Mouse (Mus musculus): ENCODE data around the gene Golgb1.
"Not testable (repeated sequence)": the region's sequence is repeated elsewhere in the genome, so short reads cannot be mapped to it uniquely, and the experiment has no call there.

The Golgb1 gene

DNA sequence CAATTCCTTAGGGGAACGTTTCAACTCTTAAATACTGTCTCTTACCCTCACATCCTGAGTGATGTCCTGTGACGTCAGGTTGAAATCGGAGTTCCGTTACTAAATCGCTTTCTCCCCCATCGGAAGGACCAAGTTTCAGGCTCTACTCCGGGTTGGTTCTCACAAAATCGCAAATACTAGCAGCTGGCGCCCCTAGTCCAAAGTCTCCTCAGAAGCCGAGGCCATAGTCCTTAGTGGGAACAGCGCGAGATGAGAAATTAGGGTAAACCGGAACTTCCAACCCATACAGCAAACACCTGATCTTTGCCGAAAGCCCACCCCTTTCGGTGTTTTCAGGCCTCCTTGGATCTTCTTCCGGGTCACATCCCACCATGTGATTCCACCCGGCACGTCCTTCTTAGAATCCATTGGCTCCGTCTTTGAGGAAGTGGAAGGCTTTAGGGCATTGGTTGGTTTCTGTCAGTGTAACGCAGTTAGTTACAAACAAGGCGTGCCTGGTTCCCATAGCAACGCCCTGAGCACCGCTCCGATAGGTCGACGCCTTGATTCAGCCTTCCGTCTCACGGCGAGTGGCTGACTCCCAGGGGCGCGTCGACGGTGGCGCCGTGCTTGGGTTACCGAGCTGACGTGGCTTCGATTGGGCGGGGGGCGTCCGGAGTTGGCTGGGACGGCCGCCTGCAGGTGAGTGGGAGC lies at the start of gene Golgb1, which contains the start of gene Eaf2:
Gene Golgb1 (plus strand): TSS at position 558 of the 693 bp plus-strand sequence.
Gene Eaf2 (minus strand): TSS at position 421 of the 693 bp plus-strand sequence.
- DNase-seq (ENCODE audit: low read depth, low spot score) = peak; percentile 98

DNA sequence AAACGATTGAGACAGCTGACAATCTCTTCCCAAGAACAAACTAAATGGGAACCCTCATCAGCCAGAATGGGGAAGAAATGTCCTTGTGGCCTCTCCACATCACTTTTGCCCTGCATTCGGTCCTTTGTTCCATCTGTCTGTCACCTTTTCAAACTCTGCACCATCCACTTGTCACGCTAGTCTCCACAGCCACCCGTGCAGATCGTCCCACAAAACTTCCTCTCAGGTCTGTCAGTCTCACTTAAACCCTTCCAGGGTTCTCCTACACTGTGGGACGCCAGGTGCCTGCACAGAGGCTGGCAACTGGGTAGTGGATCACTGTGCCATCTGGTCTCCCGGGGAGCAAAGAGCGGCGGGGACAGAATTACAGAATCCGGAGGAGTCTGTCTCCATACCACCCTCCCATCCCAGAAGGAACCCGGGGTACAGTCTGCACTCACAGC lies 47.3 kb upstream of the Golgb1 start:
- DNase-seq (ENCODE audit: low read depth, low spot score) = no peak

DNA sequence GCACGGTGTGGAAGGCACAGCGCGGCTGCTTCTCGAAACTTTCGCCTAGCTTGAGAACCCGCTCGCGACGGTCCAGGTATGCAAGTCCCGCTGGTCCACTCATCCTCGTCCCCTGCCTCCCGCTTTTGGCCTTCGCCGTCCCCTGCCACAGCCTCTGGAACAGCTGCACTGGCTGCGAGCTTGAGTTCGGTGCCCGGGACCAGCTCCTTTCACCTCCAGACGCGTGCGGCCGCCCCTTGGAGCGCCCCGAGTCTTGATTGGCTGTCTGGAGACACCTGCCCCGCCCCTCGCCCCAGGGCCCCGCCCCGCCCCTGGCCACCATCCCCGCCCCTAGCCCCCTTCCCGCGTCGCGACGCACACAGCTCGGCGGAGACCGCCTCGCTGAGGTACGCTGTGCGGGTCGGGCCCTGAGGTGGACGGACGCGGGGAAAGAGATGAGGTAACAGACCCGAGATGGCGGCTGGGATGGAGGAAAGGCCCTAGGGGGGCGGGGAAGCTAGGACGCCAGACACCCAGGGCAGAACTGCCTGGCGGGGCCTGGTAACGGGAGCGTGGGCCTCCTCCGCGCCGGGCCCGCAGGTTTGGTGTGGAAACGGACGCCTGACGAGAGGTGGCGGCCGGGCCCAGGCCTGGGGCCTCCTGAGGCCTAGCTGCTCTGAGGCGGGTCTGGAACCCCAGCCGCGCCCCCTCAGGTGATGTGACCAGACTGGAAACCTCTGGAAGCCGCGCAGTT lies 46.7 kb upstream of the Golgb1 start, which contains the start of gene Iqcb1:
Gene Iqcb1 (plus strand): TSS at position 332 of the 733 bp plus-strand sequence.
- peak; percentile 61 for DNase-seq (ENCODE audit: low read depth, low spot score)

DNA sequence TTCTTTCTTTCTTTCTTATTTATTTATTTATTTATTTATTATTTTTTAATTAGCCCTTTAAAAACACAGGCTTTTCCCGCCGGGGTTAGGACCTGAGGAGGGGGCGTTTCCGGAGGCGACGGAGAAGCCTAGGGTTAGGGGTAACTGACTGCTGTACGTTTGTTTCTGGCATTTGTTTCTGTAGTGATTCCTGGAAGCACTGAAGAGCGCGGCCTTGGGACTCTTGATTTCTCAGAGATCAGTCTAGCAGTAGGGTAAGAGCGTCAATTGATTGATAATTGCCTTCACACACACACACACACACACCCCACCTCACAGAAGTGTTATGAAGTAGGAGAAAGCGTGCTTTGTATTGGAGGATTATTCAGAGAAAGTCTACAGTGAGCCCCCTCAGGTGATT lies 46.1 kb upstream of the Golgb1 start:
- no peak for DNase-seq (ENCODE audit: low read depth, low spot score)

DNA sequence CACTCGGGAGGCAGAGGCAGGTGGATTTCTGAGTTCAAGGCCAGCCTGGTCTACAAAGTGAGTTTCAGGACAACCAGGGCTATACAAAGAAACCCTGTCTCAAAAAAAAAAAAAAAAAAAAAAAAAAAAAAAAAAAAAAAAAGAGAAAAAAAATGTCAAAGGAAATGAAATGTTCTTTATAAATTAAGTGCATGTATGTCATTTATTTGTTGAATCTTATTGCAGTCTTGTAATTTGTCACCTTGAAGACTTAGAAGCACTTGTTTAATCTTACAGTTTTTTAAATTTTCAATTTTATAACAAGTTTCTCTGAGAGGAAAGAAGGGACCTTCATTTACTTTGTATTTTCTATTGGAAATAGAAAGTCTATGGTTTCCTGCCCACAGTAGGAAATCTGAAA lies 28.0 kb upstream of the Golgb1 start:
- not testable (repeated sequence) for DNase-seq (ENCODE audit: low read depth, low spot score)

DNA sequence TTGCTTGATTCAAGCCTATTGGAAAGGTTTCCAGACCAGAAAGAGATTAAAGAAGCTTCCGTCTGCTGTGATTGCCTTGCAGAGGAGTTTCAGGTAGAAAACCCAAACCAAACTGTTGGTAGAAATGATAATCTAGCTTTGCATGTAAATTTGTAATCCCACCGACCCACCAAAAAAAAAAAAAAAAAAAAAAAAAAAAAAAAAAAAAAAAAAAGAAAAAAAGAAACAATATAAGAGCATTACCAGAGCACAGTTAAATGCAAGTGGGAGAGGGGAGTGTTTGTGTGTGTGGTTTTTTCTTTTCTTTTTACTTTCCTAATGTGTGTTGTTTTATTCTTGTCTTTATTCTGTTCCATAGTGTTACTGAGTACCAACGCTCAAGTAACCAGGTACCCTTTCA lies 23.7 kb upstream of the Golgb1 start:
- no peak for DNase-seq (ENCODE audit: low read depth, low spot score)

DNA sequence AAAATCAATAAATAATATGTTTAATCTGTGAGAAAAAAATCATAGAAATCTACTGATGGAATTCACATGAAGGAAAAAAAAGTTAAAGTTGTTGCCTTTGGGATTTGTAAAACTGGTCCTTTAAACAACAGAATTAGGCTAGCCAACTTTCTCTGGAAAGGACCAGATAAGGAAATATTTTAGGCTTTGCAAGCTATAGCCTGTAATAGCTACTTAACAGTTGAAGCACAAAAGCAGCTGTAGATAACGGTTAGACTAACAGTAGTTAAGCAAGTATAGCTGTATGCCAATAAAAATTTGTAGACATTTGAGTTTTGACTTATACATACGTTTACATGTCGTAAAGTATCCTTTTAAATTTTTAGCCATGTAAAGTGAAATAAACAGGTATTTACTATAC lies 11.4 kb upstream of the Golgb1 start:
- DNase-seq (ENCODE audit: low read depth, low spot score) = no peak

DNA sequence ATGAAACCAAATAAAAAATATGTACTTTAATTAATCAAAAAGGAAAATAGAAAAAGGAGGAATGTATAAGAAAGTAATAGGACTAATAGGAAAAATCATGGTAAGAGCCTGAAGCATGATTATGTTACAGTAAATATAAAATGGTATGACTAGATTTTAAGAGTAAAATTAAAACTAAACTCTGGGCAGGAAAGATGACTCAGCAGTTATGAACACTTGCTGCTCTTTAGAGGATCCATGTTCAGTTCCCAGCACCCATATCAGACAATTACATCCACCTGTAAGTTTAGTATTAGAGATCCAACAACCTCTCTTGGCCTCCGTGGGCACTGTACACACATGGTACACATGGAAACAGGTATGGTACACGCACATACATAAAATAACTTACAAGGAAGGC lies 5.5 kb upstream of the Golgb1 start:
- DNase-seq (ENCODE audit: low read depth, low spot score) = no peak

DNA sequence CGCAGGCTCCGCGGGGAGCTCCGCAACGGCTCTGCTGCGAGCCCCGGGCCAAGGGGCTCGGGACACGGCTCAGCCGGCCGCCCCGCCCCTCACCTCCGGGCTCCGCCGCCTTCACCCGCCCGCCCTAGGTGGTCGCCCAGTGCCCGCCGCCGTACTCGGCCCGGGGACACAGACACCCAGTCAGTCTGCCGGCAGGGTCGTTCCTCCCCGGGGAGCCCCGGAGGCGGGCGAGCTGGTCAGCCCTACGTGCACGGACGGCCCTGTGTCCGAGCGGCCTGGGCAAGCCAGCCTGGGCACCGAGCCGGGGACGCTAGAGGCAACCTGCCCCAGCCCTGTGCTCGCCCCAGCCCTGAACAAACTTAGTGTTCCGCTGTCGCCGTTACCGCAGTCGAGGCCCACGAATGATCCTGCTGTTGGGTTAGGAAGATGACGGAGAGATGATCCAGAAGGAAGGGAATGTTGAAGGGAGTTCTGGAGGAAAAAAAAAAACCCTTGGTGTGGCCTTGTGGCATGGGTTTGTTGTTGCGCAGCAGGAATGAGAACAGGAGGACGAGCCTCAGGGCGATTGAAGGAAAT lies 424 bp downstream of the Golgb1 start:
- DNase-seq (ENCODE audit: low read depth, low spot score) = peak; percentile 19

DNA sequence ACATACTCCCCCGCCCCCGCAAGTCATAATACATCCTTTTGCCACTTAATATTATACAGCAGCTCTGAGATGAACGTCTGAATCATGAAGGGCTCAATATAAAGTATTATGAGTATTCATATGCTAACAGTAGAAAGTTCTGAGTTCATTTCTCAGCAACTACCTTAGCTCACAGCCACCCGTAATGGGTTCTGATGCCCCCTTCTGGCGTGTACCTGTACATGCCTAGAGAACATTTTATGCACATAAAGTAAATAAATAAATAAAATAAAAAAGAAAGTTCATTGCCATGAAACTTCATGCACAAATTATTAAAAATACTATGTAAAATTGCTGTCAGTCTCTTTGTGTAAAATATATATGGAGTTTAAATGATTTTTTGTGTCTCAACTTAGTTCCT lies 2.4 kb downstream of the Golgb1 start:
- DNase-seq (ENCODE audit: low read depth, low spot score) = no peak

DNA sequence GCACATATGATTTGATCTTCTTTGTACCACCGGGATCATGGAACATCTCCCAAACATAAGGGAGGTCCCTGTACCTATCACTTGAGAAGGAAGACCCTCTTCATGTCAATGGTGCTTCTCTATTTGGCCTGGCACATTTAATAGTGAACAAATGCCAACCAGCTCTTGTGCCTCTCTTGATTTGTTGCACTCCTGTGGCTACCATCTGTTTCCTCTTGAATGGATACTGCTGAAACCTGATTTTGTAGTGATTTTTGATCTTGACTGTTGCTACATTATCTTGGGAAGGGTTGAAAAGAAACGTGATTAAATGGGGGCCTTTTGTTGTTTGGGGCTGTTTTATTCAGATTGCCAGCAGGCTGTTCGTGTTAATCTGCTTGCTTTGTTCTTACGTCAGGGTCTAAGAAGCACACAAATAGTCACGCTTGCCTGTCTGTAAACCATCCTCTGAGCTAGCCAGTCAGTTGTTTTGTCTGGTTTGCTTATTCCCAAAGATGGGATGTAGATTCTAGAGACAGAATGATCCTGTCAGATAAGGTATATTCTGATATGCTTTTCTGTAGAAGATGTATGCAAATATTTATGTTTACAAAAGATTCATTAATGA lies 7.9 kb downstream of the Golgb1 start:
- no peak for DNase-seq (ENCODE audit: low read depth, low spot score)

DNA sequence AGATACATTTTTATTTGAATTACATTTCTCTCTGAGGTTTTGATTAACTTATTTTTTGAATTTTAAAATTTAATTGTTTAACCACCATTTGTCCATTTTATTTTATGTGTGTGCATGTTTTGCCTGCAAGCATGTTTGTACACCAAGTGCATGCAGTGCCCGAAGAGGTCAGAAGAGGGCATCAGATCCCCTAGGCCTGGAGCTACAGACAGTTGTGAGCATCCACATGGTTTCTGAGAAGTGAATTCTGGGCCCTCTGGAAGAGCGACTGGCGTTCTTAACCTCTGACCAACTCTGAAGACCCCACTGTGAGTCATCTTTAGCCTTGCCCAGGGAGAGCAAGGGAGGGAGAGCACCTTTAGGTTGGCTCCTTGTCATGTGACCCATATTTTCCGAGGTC lies 9.9 kb downstream of the Golgb1 start:
- no peak for DNase-seq (ENCODE audit: low read depth, low spot score)

DNA sequence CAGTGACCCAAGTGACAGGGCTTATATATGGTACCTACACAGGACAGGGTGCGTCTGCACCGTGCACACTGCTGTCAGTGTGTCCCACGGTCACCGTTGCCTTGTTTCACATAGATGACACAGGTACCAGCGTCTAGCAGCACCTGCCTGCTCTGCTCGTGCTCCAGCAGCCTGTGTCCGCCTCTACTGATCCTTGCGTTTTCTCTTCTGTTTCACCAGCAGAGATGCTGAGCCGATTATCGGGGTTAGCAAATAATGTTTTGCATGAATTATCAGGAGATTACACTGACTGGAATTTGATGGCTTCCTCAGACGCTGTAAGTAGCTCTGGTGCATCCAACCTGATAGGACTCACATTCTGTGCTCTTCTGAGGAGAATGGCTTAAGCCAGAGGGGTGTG lies 11.0 kb downstream of the Golgb1 start:
- DNase-seq (ENCODE audit: low read depth, low spot score) = peak; percentile 11

DNA sequence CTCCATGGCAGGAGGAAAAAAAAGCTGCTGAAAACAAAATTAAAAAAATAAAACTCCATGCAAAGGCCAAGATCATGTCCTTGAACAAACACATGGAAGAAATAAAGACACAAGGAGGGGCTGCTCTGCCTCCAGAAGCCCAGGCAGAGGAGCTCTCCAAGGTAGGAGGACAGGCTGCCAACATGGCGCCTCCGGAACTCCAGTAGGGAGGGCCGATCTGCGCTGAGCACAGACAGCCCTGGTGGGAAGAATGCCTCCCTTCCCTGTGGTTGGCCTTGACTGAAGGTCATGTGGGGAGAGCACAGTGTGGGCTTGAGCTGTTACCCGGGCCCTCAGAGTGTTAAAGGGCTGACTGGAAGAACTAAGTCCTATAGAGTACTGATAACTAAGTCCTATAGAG lies 12.6 kb downstream of the Golgb1 start:
- no peak for DNase-seq (ENCODE audit: low read depth, low spot score)

DNA sequence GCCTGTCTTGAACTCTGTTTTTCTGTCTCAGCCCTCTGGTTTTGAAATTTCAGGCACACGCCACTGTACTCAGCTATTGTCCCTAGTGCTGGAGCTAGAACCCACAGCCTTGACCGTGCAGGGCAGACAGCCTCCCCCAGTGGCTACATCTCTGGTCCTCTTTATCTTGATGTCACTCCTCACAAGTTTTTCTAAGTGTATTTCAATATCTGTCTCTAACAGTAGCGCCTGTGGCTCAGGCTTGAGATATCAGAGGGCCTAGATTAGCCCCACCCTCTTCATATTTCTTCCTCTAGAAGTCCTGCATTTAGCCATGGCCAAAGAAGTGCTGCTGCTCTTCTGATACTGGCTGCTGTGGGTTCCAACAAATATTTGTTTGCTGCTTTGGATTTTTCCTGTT lies 15.6 kb downstream of the Golgb1 start:
- no peak for DNase-seq (ENCODE audit: low read depth, low spot score)

DNA sequence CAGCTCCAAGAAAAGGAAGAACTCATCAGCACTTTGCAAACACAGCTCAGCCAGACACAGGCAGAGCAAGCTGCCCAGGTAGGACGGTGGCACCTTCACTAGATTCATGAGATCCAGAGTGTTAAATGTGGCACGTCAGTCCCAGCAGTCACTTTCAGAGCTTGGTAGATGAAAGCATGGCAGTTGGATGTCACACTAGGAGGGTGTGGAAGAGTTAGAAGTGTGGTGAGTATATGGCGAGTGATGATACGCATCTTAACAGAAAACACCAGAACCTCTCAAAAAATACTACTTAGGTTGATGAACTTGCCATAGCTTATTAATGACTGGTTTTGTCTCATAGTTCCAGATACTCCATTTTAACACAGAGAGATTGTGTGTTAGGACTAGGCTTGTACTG lies 16.5 kb downstream of the Golgb1 start:
- DNase-seq (ENCODE audit: low read depth, low spot score) = no peak

DNA sequence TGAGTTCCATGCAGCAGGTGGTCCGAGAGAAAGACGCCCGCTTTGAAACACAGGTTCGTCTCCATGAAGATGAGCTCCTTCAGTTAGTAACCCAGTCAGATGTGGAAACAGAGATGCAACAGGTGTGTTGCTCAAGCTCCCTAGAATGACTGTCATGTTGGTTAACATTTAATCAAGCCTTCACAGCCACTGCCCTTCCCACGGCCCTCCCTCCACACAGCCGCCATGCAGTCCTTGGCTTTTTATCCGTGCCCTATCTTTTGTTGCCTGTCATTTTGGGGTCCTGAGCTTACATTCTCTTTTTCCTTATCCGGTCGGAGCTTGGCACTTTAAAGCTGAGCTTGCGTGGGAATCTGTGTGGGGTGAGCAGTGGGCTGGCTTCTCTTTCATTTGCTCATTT lies 18.4 kb downstream of the Golgb1 start:
- DNase-seq (ENCODE audit: low read depth, low spot score) = no peak

DNA sequence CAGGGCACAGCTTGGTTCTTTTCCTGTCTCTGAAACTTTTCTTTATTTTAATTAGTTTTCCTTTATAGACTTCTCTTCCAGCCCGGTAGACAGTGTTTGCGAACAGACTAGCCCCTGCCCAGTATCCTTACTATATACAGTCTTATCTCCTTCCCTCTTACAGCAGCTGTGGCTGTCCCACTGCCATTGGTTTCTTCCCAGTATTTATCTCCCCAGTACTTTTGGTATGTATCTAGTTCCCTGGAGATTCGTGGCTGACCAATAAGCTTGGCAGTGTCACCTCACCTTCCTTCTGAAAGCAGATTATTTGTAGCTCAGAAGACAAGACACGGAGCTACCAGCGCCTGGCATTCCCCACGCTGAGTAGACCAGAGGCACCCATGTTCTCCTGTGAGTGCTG lies 21.8 kb downstream of the Golgb1 start:
- no peak for DNase-seq (ENCODE audit: low read depth, low spot score)

DNA sequence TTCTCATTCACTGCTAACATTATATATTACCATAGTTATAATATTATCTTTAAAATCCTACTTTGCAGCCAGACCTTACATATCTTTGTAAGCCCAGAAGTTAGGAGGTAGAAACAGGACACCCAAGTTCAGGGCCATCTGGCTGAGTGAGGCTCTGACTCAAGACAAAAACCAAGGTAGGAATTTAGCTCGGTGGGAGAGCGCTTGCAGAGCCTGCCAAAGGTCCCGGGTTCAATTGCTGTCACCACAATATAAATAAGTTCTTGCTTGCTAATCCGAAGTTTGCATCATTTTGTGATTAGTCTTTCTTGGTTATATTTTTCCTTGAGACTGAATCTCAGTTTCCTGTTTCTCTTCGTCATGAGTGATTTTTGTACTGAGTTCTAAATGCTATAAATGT lies 28.2 kb downstream of the Golgb1 start:
- no peak for DNase-seq (ENCODE audit: low read depth, low spot score)

DNA sequence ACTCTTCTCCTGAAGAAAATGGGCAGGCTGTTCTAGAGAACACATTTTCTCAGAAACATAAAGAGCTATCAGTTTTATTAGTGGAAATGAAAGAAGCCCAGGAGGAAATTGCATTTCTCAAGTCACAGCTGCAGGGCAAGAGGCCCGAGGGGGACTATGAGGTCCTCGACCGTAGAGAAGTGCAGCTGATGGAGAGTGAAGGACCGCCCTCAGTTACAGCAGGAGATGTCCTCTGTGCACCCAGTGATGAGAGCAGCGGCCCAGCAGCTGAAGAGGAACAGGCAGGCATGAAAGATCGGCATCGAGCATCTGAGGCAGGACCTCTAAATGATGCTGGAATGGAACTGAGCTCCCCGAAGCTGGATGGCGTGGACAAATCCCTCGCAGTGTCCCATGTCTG lies 37.0 kb downstream of the Golgb1 start:
- no peak for DNase-seq (ENCODE audit: low read depth, low spot score)

DNA sequence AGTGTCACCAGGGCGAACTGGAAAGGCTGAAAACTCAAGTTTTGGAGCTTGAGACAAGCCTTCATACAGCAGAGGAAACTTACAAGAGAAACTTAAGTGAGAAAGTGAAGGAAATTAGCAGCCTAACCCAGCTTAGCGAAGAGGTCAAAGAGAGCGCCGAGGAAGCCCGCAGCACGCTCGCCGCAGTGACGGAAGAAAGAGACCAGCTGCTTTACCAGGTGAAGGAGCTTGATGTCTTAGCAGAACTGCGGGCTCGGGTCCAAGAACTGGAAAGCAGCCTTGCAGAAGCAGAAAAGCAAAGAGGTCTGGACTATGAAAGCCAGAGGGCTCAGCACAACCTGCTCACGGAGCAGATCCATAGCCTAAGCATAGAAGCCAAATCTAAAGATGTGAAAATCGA lies 37.4 kb downstream of the Golgb1 start:
- DNase-seq (ENCODE audit: low read depth, low spot score) = no peak

DNA sequence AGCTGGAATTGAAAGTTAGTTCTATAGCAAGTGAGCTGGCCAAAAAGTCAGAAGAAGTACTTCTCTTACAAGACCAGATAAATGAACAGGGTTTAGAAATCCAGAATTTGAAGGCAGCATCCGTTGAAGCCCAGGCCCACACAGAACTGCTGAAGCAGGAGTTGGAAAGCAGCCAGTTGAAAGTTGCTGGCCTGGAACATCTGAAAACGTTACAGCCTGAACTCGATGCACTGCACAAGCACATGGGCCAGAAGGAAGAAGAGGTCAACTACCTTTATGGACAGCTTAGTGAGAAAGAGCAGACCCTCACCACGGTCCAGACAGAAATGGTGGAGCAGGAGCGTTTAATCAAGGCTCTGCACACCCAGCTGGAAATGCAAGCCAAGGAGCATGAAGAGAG lies 39.3 kb downstream of the Golgb1 start:
- no peak for DNase-seq (ENCODE audit: low read depth, low spot score)

Data from retina, postnatal 7 days (tissue).